Mouse (Mus musculus) midbrain, embryonic 16.5 days (tissue): ENCODE measurements around the gene Zfp595. TPM values are rescaled to one million over a fixed set of nuclear protein-coding genes. Genes with fewer than 3 reads are reported as not detected.
"Not testable (repeated sequence)": the region's sequence is repeated elsewhere in the genome, so short reads cannot be mapped to it uniquely, and the experiment has no call there.

ENCODE experiments used
- ATAC-seq: fragments of 200-750 bp; cut with Nextera tagmentation; 2 replicates; pipeline ENCODE4 v1.8.0; 2017; ENCODE audit warnings: moderate TSS enrichment
- H3K27ac ChIP-seq: fragments of 300-500 bp; sonication (generic); 2 replicates; pipeline ENCODE4 v1.5.1; 2014; ENCODE audit warnings: mild to moderate bottlenecking, low read length, mixed read lengths
- H3K27me3 ChIP-seq: fragments of 300-500 bp; sonication (generic); 2 replicates; pipeline ENCODE4 v1.6.1; 2014; ENCODE audit warnings: low read depth, low read length, mixed read lengths; ENCODE audit not compliant: control insufficient read depth, insufficient read depth
- H3K36me3 ChIP-seq: fragments of 300-500 bp; sonication (generic); 2 replicates; pipeline ENCODE4 v1.6.1; 2014; ENCODE audit warnings: mild to moderate bottlenecking, low read length, moderate library complexity, mixed read lengths; ENCODE audit not compliant: control insufficient read depth, insufficient read depth
- H3K4me1 ChIP-seq: fragments of 300-500 bp; sonication (generic); 2 replicates; pipeline ENCODE4 v1.6.1; 2014; ENCODE audit warnings: mild to moderate bottlenecking, low read length, mixed read lengths; ENCODE audit not compliant: control insufficient read depth, insufficient read depth
- H3K4me2 ChIP-seq: fragments of 300-500 bp; sonication (generic); 2 replicates; pipeline ENCODE4 v1.6.1; 2014; ENCODE audit warnings: mild to moderate bottlenecking, low read length, mixed read lengths
- H3K4me3 ChIP-seq: fragments of 300-500 bp; sonication (generic); 2 replicates; pipeline ENCODE4 v1.5.1; 2014; ENCODE audit warnings: low read depth, mild to moderate bottlenecking, low read length, moderate library complexity, mixed read lengths
- H3K9ac ChIP-seq: fragments of 300-500 bp; sonication (generic); 2 replicates; pipeline ENCODE4 v1.6.1; 2014; ENCODE audit warnings: low read depth, low read length, mixed read lengths
- H3K9me3 ChIP-seq: fragments of 300-500 bp; sonication (generic); replicated peaks from 2 replicates; pipeline ENCODE4 v1.6.1; 2014; ENCODE audit warnings: mild to moderate bottlenecking, low read length, mixed read lengths; ENCODE audit not compliant: control insufficient read depth, poor library complexity, severe bottlenecking
- WGBS: fragments of 180-500 bp; shearing (Covaris S2); extraction: QIAGEN DNeasy Blood & Tissue Kit; methylation state at CpG from one replicate; pipeline ENCODE4 v1.1.7; 2014; 5-methylcytosine and 5-hydroxymethylcytosine counted together
- polyA plus RNA-seq: library from polyadenylated mRNA; unstranded; fragments of >200 nt; fragmentation: Nextera tagmentation; extraction: Ambion mirVana; gene quantifications from 2 replicates; pipeline ENCODE4 v1.2.1, GENCODE M21; 2015

The Zfp595 gene
- polyA plus RNA-seq, result 1.6 and 1.9 TPM in 2 replicates

- Histone ChIP-seq H3K27ac (no peak within 1 kb of the TSS), H3K9me3 (no peaks in the 10 kb centered on the region; the same call in 1 of the 2 replicates), H3K27me3 (no peaks in the 10 kb centered on the region), H3K4me1 (peaks cover 11% of the 10 kb centered on the region), H3K9ac (peak within 1 kb of the TSS; percentile 70), H3K4me2 (peak within 1 kb of the TSS; percentile 83), H3K4me3 (peak within 1 kb of the TSS; percentile 58), H3K36me3 (no peaks in the 10 kb centered on the region)
- peak; percentile 94 for ATAC-seq
- 14% methylated on average over 17 of the region's 17 CpGs for WGBS
These were observed at the start of gene Zfp595 for GRCm38 (mm10) chr13:67332019-67332724. Gene Zfp595, minus strand, starts transcription at chr13:67332570.

GRCm38 (mm10) chr13:67376255-67376654 is 43.9 kb upstream of the Zfp595 start:
- not testable (repeated sequence) for H3K9me3 ChIP-seq, ATAC-seq
- WGBS, result 61% methylated on average over 3 of the region's 3 CpGs

GRCm38 (mm10) chr13:67375050-67375911 is 42.9 kb upstream of the Zfp595 start, which contains the start of the genes Gm28041 and Zfp456:
Gene Gm28041, minus strand, starts transcription at chr13:67375733.
Gene Zfp456, minus strand, starts transcription at chr13:67375810.
- H3K4me1 ChIP-seq, H3K27ac ChIP-seq, H3K27me3 ChIP-seq, H3K36me3 ChIP-seq, H3K9me3 ChIP-seq: not testable (repeated sequence)
- Histone ChIP-seq H3K4me2 (peak within 1 kb of the TSS; percentile 68), H3K9ac (peak within 1 kb of the TSS; percentile 30; the same call in 1 of the 2 replicates), H3K4me3 (peak within 1 kb of the TSS; percentile 42)
- 15% methylated on average over 13 of the region's 15 CpGs for whole genome bisulfite sequencing
- ATAC-seq, result peak; percentile 95

More at GRCm38 (mm10) chr13:67376255-67376654, 43.9 kb upstream of the Zfp595 start:
- H3K4me2 ChIP-seq, H3K4me3 ChIP-seq, H3K27me3 ChIP-seq, H3K36me3 ChIP-seq, H3K27ac ChIP-seq, H3K4me1 ChIP-seq, H3K9ac ChIP-seq: not testable (repeated sequence)

DNA sequence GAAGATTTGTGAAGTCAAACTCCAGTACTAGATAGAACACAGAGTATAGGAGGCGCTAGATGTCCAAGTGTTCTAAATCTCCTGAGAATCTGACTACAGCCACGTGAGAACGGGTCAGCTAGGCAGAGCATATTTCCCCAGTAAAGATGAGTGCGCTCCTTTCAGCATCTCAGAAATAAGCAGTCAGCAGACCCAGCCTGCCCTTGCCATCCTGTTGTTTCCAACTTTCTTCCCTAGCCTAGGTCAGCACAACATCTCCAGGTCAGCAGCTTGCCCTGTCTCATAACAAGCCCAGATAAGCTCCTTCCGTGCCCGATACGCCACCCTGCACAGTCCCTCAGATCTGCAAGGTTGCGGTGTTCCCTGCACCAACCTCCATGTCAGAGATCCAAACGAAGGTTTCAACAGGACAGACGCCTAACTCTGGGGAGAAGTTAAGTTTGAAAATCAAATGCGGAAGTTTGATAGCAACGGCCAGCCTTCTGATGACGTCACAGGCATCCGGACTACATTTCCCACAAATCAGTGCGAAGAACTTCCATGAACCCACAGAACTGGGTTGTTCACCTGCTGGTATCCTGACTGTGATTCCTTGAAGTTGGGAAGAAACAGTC is 27.9 kb upstream of the Zfp595 start, which contains the start of the genes Gm28044 and Zfp953:
TSS of gene Gm28044 (minus strand) at position 406 of the 614 bp plus-strand sequence.
TSS of gene Zfp953 (minus strand) at position 475 of the 614 bp plus-strand sequence.
- H3K27me3 ChIP-seq, result no peaks in the 10 kb centered on the region
- H3K4me1 ChIP-seq, result peaks cover 11% of the 10 kb centered on the region
- H3K4me2 ChIP-seq, result peak within 1 kb of the TSS; percentile 84
- H3K4me3 ChIP-seq, result peak within 1 kb of the TSS; percentile 81
- WGBS, result 0% methylated on average over 15 of the region's 15 CpGs
- no peaks in the 10 kb centered on the region for H3K36me3 ChIP-seq
- H3K9me3 ChIP-seq, result no peaks in the 10 kb centered on the region
- peak; percentile 97 for ATAC-seq
- H3K9ac ChIP-seq, result peak within 1 kb of the TSS; percentile 67
- peak within 1 kb of the TSS; percentile 47; the same call in 1 of the 2 replicates for H3K27ac ChIP-seq

DNA sequence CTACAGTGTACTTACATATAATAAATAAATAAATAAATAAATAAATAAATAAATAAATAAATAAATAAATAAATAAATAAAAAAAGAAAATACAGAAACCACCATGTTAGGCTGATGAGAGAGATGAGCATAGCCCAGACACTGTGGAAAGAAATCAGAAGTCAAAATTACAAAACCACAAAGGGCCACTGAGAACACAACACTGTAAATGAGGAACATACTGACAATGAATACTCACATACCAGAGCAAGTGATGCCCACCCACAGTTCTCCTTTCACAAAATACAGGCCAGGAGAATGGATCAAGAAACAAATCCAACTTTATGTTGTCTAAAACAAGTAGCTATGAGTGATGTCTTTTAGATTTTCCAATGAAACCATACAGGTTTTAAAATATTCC is 19.5 kb upstream of the Zfp595 start:
- Histone ChIP-seq H3K27ac (no peak overlapping the region), H3K4me1 (no peaks in the 10 kb centered on the region), H3K36me3 (no peaks in the 10 kb centered on the region), H3K4me3 (no peak overlapping the region), H3K27me3 (no peaks in the 10 kb centered on the region), H3K9ac (no peak overlapping the region), H3K9me3 (no peaks in the 10 kb centered on the region), H3K4me2 (no peak overlapping the region)
- no peak for ATAC-seq

DNA sequence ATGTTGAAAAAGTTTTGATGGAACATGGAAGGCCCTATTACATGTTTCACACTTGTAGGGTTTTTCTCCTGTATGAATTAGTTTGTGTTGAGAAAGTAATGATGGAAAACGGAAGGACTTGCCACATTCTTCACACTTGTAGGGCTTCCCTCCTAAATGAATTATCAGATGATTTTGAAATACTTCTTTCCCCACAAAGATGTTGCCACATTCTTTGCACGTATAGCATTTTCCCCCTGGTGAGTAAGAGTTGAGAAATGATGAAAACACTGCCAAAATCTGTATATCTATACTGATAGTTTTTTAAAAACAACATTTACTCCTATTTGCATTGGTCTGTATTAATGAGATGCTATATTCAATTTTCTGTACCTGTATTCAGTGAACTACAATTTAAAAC is 11.1 kb upstream of the Zfp595 start:
- H3K4me1 ChIP-seq, result no peaks in the 10 kb centered on the region
- H3K27me3 ChIP-seq, result no peaks in the 10 kb centered on the region
- H3K9ac ChIP-seq, result no peak overlapping the region
- H3K4me3 ChIP-seq, result no peak overlapping the region
- 87% methylated on average over 2 of the region's 2 CpGs for WGBS
- H3K4me2 ChIP-seq, result no peak overlapping the region
- no peak for ATAC-seq
- no peak overlapping the region for H3K27ac ChIP-seq
- H3K36me3 ChIP-seq, result no peaks in the 10 kb centered on the region
- no peaks in the 10 kb centered on the region for H3K9me3 ChIP-seq

GRCm38 (mm10) chr13:67332877-67333276 is 507 bp upstream of the Zfp595 start:
- peak overlapping the region; percentile 58 for H3K4me3 ChIP-seq
- no peak overlapping the region for H3K27ac ChIP-seq
- H3K36me3 ChIP-seq, result no peaks in the 10 kb centered on the region
- peaks cover 11% of the 10 kb centered on the region for H3K4me1 ChIP-seq
- H3K9me3 ChIP-seq, result no peaks in the 10 kb centered on the region; the same call in 1 of the 2 replicates
- H3K4me2 ChIP-seq, result peak overlapping the region; percentile 83
- 81% methylated on average over 1 of the region's 1 CpGs for WGBS
- peak; percentile 57 for ATAC-seq
- H3K27me3 ChIP-seq, result no peaks in the 10 kb centered on the region
- peak overlapping the region; percentile 52 for H3K9ac ChIP-seq

DNA sequence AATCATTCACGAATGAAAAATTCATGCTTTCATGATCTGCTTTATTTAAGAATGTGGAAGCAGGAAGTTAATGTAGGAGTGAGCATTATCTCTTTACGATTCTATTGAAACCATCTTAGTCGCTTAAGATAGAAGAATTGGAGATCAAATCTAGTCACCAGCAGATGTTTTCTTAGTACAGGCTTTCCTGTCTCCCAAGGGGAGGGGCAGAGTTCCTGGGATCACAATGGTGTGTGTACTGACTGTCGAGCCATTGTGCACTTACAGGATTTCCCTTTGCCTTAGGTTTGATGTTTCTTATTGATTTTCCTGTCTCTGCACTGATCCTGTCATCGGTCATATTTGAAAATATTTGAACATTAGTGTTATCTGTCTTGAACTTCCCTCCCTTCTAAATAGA is 25.7 kb downstream of the Zfp595 start:
- Histone ChIP-seq H3K4me3 (peak overlapping the region; percentile 77), H3K4me1 (peaks cover 11% of the 10 kb centered on the region), H3K4me2 (peak overlapping the region; percentile 97), H3K9ac (peak overlapping the region; percentile 49), H3K9me3 (peaks cover 2% of the 10 kb centered on the region; the same call in 1 of the 2 replicates), H3K27ac (peak overlapping the region; percentile 74), H3K36me3 (no peaks in the 10 kb centered on the region), H3K27me3 (no peaks in the 10 kb centered on the region)
- peak; percentile 82 for ATAC-seq
- WGBS, result 31% methylated on average over 5 of the region's 5 CpGs
